Mouse (Mus musculus): ENCODE measurements around the gene Nip7. TPM values are rescaled to one million over a fixed set of nuclear protein-coding genes. Genes with fewer than 3 reads are reported as not detected.
"Not testable (repeated sequence)": the region's sequence is repeated elsewhere in the genome, so short reads cannot be mapped to it uniquely, and the experiment has no call there.

The Nip7 gene
- total RNA-seq, 2 experiments from 2014 or later = 47.4 to 57.5 TPM

DNA sequence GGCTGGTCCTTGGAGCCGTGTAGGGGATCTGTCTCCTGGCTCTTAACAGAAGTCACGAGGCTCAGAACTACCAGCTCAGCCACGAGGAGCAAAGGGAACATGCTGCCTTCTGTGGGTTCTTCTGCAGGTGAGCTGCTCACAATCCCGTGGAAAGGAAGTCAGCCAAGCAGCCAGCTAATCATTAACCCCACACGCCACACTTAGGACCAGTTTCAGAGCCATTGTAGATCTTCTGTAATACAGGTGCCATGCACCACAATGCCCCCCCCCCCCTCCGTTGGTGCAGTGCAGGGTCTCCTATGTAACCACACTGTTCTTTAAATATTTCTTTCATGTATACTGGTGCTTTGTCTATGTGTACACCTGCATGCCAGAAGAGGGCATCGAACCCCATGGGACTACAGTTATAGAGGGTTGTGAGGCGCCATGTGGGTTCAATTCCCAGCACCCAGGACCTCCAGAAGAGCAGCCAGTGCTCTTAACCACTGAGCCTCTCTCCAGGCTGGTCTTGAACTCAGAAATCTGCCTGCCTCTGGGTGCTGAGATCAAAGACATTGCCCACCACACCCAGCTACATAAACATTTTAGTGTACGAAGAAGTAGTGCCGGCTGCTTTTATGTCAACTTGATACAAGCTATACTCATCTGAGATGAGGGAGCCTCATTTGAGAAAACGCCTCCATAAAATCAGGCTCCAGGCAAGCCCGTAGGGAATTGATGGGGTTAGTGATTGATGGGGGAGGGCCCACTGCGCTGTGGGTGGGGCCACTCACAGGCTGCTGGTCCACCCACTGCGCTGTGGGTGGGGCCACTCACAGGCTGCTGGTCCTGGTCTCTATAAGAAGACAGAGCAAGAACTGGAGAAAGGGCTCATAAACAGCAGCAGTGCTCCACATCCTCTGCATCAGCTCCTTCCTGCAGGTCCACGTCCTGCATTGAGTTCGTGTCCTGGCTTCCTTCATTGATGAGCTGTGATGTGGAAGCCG is 9.1 kb downstream of the Nip7 start, which contains the start of gene Tmed6:
TSS of gene Tmed6 (minus strand) at position 134 of the 986 bp plus-strand sequence.
- peak; percentile 45 to 46 for DNase-seq

DNA sequence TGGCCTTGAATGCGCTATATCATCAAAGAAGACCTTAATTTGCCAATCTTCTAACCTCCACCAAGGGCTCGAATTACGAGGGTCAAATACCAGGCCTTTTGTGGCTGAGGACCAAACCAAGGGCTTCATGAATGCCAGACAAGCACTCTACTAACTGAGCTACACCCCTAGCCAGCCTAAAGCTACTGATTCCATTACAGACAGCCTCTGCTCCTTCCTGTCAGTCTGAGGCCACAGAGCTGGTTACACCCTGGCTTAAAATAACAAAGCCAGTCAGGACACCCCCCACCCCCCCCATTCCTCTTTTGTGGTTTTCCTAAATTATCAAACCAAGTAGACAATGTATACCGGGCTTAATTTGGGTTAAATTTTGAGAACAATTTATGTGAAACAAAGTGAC is 17.0 kb downstream of the Nip7 start:
- DNase-seq = no peak

DNA sequence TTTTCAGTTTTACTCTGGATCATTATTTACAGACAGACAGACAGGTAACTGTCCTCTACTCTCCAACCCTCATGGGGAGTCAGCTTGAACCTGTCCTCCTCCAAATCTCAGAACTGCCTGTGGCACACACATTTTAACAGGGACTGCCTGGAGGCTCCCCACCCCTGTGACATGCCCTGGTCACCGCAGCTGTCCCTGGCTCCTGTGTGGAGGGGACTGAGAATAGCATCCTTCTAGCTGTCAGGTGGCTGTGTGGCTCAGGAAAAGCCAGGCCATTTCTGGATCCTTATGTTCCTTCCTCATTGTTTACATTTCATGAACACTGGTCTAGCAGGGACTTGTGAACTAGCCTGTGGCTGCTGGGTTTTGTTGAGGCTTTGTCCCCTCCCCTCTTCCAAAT is 17.5 kb downstream of the Nip7 start:
- no peak for DNase-seq

DNA sequence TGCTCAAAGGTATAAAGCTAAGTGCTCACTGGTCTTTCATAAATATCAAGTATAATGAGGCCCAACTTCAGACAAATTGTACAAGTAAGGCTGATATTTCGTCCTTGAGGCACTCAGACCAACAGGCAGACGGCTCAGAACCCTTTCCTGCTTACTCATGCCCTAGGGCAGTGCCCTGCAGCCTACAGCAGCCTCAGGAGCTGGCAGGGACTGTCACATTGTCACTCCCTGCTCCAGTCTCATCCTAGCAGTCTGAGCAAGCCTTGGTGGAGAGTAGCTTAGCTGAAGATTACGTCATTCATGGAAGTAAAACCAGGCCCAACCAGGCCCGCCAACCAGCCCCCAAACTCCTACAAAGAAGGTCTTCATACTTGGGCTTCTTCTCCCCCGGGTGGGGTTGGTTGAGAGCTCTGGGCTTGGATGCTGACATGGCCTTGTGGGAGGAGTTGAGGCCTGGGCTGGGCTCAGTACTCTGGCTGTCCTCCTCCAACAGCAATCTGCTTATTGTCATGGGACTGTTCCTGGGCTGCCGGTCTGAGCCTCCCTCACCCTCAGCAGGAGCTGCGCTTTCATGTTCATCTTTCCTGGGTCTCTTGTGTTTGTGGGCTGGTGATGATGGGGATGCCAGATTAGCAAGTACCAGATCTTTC is 19.7 kb downstream of the Nip7 start:
- peak; percentile 56 to 66 for DNase-seq

DNA sequence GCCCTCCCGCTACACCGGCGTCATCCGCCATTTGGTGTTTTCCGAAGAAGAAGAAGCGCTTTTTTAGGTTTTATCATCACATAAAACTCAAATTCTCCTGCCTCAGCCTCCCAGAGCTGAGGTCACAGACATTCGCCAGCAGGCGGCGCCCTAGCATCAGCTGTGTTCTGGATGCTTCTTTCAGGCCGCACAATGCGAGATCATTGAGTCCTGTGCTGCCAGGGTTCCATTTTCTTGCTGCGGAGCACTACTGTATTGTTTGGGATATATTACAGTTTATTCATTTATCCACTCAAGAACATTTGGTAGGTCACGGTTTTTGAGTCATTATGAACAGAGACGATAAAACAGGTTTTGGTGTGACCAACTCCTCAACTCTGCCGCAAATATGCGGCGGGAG is 28.7 kb downstream of the Nip7 start:
- peak in 1 of 2 experiments; percentile 16 for DNase-seq

DNA sequence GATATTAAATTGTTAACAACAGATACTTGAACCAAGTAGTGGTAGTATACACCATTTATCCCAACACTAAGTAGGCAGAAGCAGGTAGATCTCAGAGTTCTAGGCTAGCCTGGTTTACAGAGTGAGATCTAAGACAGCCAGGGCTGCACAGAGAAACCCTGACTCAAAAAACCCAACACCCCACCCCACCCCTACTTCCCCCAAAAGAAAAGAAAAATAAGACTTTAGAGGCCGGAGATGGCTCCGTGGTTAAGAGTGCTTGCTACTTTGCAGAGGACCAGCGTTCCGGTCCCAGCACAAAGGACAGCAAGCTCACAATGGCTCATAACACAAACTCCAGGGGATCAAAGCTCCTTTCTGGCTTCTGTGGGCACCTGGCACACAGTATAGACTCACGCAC is 29.3 kb downstream of the Nip7 start:
- DNase-seq = no peak

DNA sequence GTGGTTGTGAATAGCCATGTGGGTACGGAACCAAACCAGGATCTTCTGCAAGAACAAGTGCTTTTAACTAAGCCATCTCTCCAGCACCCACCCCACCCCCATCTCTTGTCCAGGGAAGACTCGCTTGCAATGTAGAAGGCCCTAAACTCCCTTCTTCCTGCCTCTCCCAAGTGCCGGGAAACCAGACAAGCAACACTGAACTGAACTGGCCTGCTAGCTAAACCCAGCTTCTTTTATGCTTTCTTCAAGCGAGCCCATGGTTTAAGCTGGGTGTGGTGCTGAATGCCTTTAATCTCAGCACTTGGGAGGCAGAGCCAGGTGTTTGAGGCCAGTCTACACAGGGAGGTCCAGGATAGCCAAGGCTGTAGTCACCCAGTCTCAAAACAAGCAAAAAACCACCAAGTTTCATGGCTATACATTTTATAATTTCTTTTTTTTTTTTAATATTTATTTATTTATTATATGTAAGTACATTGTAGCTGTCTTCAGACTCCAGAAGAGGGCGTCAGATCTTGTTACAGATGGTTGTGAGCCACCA is 31.9 kb downstream of the Nip7 start:
- DNase-seq = no peak

DNA sequence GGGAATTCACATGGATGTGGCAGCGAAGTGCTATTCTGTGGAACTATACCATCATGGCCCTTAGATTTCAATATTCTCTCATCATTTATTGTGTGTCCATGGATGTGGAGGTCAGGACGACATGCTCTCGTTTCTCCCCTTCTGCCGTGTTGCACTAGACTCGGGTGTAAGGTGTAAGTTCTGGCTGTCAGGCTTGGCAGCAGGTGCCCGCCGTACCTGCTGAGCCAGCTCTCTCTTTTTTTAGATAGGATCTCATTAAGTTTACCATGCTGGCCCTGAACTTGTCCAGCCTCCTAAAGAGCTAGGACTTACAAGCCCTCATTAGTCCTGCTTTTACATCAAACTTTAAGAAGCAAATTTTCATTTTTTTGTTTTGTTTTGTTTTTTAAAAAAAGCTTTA is 33.9 kb downstream of the Nip7 start:
- DNase-seq = no peak

DNA sequence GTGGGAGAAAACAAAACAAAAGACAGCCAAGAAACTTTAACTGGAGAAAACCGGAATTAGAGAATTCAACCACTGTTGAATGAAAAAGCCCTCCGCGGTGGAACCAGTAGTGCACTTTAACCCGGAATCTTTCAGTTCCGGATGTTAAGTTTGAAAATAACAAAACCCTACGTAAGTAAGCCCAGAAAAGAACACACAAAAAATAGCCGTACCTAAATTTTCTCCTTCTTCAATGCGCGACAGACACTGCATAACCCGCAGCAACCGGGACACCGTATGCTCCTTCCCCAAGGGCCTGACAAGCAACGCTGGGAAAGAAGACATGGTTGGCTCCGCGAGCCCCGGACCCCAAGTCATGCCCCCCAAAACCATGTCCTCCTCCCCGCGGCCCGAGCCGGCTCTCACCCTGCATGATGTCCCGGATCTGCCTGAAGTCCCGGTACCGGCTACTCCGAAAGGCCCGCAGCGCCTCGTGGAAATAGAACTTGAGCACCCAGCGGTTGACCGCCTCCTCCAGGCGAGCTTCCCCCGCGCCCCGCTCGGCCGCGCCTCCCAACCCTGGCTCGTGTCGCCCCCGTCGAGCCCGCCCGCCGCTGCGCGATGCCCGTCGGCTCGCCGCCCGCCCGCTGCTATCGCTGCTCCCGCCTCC is 39.2 kb downstream of the Nip7 start:
- DNase-seq = no peak

DNA sequence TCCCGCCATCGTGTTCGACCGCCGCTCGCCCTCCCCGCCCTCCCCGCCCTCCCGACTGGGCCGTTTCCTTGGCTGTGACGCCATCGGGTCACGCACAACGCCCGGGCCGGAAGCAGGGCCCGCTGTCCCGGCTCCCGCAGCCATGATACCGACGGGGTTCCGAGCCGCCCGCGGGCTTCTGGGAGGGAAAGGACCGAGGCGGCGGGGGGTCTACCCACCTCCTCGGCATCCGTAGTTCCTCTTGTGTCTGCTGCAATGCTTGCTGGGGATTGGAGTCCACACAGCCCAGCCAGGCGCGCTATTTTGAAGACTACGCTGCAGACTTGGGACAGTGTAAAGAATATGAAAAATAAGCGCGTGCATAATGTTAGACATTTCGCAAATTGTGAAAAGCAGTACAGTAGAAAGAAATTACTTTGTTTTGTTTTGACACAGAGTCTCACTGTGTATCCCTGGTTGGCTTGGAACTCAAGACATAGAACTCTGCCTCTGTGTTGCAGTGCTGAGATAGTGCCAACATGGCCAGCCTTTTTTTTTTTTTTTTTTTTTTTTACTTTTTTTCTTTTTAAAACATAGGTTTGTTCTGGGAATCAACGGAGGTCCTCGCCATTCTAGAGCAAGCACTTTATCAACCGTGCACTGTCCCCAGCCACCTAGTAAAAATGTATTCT is 39.8 kb downstream of the Nip7 start, which contains the start of gene Terf2:
TSS of gene Terf2 (minus strand) at position 182 of the 671 bp plus-strand sequence.
- DNase-seq = peak; percentile 96

DNA sequence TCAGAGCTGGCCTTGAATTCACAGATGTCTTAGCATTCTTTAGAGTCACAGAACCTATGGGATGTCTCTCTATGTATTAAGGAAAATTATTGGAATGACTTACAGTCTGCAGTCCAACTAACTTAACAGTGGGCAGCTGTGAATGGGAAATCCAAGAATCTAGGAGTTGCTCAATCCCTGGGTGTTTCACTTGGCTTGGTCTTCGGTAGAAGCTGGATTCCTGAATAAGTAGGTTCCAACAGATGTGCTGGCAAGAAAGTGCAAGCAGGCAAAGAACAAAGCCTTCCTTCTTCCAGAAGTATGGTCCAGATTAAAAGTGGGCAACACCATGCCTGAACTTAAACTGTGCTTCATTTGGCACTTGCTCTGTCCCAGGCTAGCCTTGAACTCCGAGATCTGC is 44.0 kb downstream of the Nip7 start:
- DNase-seq = no peak

DNA sequence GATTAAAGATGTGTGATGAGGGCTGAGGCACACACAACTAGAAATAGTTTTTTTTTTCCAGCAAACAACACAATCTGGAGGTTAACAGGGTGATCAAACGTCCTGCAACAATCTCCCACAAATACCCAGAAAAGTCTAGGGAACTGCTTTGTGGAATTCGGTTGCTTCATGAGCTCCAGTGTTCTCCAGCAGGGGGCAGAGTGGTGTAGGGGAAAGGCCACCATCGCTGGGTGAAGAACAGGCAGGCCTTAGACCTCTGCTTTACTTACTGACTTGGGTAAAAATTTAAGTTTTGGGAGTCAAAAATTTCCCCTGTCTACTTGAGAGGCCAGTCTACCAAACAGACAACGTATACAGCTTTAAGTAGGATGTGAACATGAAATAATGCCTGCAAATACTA is 47.9 kb downstream of the Nip7 start:
- peak; percentile 86 to 88 for DNase-seq

DNA sequence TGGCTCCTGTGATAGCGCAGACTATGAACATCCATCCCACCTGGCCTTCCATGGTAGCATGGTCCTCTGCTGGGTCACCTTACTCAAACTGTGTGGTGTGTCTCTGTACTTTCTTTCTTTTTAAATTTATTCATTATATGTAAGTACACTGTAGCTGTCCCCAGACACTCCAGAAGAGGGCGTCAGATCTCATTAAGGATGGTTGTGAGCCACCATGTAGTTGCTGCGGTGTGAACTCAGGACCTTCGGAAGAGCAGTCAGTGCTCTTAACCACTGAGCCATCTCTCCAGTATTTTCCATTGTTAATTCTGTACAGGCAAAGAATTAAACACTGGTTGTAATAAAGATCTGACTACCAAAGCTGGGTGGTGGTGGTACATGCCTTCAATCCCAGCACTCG is 51.4 kb downstream of the Nip7 start:
- DNase-seq = not testable (repeated sequence)

DNA sequence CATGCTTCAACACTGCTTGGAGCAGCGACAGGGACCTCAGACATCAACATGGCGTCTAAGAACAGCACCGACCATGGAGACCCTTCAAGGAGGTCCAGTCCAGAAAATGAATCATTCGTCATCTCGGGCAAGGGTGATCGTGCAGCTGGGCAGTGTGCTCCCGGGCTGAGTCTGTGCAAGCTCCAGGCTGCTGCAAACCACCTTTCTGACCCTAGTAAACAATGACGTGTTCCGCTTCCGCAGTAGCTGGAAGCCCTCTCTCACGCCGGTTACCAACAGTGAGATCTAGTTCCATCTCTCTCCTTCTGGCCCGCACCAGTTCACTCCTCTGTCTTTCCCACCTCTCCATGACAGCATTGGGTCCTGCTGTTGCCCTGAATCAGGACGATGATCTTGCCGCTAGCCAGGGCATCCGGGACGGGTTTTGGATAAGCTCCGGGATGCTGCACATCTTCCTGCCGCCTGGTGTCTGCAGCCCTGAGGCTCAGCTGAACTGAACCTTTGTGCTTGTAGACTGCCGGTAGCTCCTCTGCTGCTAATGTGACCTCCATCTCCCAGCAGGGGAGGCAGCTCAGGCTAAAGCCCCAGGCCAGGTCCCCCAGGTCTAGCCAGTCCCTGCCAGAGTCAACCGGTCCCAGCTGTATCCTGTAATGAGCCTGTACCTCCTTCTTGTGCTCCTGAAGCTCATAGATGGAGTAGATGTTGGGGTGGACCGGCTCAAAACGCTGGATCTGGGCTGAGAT is 52.5 kb downstream of the Nip7 start:
- DNase-seq = no peak

DNA sequence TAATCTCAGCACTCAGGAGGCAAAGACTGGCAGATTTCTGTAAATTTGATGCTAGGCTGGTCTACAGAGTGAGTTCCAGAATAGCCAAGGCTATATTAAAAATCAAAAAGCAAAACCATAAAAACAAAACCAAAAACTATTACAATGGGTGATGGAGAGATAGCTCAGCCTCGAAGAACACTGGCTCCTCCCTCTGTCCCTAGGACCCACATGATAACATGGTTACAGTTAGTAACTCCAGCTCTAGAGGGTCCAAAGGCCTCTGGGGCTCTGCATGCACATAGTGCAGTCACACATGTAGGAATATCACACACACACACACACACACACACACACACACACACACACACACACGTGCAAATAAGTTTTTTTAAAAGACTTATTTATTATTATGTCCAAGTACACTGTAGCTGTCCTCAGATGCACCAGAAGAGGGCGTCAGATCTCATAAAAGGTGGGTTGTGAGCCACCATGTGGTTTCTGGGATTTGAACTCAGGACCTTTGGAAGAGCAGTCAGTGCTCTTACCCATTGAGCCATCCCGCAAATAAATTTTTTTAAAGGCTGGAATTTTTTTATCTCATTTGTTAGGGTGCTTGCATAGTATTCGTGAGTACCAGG is 53.2 kb downstream of the Nip7 start:
- no peak for DNase-seq

Small RNA genes lying within 50 kb of the gene (microRNA-seq; reads per million reads assigned to microRNA genes)
- gene Mir7075 = 1.00 reads per million

Other genes starting within 250 kb of the Nip7 start
- 1 to 10 TPM in 1 of 2 experiments, under 1 TPM in 1; 0.20 to 1.5 TPM for gene Has3, start 186.6 kb upstream of the Nip7 start, total RNA-seq (2021)
- gene Utp4, start 163.2 kb upstream of the Nip7 start, total RNA-seq (2021) = 10 to 100 TPM; 48.7 to 50.6 TPM
- 10 to 100 TPM; 28.8 to 39.5 TPM for gene Sntb2, start 121.1 kb upstream of the Nip7 start, total RNA-seq (2021)
- gene Vps4a, start 25.7 kb upstream of the Nip7 start, total RNA-seq (2021) = 10 to 100 TPM; 86.3 to 91.6 TPM
- gene Pdf, start 8.3 kb upstream of the Nip7 start, total RNA-seq (2021) = 10 to 100 TPM; 50.5 to 62.1 TPM
- 10 to 100 TPM; 29.3 to 40.6 TPM for gene Cog8, start 188 bp upstream of the Nip7 start, total RNA-seq (2021)
- not detected for gene Tmed6, start 8.8 kb downstream of the Nip7 start, total RNA-seq (2021)
- 10 to 100 TPM; 23.5 to 24.5 TPM for gene Terf2, start 39.7 kb downstream of the Nip7 start, total RNA-seq (2021)
- gene Cyb5b, start 93.8 kb downstream of the Nip7 start, total RNA-seq (2021) = 100 to 1,000 TPM; 419 to 590 TPM
- gene Nfat5, start 236.6 kb downstream of the Nip7 start, total RNA-seq (2021) = 100 to 1,000 TPM; 127 to 137 TPM

Data from adrenal gland, postnatal 36 days (tissue).